Mouse (Mus musculus): ENCODE results near the gene 6430571L13Rik.
"Not testable (repeated sequence)": the region's sequence is repeated elsewhere in the genome, so short reads cannot be mapped to it uniquely, and the experiment has no call there.

6430571L13Rik gene

GRCm38 (mm10) chr9:107340267-107340859 is at the start of gene 6430571L13Rik:
Gene 6430571L13Rik, plus strand, starts transcription at chr9:107340602.
- DNase-seq: peak; percentile 95

- peak; percentile 87 for DNase-seq
Measured at GRCm38 (mm10) chr9:107290897-107291296, 49.5 kb upstream of the 6430571L13Rik start.

- peak; percentile 71 for DNase-seq
Measured at GRCm38 (mm10) chr9:107294249-107294648, 46.2 kb upstream of the 6430571L13Rik start.

- no peak for DNase-seq
Measured at GRCm38 (mm10) chr9:107295616-107296015, 44.8 kb upstream of the 6430571L13Rik start.

GRCm38 (mm10) chr9:107296016-107296040 is 44.6 kb upstream of the 6430571L13Rik start, which contains the start of gene Cish:
Gene Cish, plus strand, starts transcription at chr9:107296026.
- no peak for DNase-seq

- no peak for DNase-seq
Measured at GRCm38 (mm10) chr9:107296041-107296440, 44.4 kb upstream of the 6430571L13Rik start.

GRCm38 (mm10) chr9:107296501-107296965 is 43.9 kb upstream of the 6430571L13Rik start:
- DNase-seq: peak; percentile 91

DNA sequence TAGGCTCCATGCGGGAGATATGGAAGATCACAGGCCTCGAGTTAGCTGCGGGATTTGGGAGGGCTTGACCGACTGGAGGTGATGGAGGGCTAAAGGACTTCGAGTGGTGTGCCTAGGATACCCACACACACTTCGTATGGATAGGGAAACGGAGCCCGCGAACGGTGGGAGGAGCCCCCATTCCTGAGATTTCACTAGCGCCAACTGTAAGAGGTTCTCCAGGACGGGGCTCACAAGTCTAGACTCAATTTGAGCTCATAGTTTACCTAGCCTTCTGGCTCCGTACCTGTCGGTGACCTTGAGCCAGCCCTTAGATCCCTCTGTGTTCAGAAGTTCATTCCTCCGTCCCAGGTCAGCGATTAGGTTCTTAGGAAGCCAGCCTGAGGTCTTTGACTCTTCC is 43.3 kb upstream of the 6430571L13Rik start:
- DNase-seq: no peak

GRCm38 (mm10) chr9:107297658-107298057 is 42.7 kb upstream of the 6430571L13Rik start:
- DNase-seq: no peak

- DNase-seq: no peak
Measured at GRCm38 (mm10) chr9:107298059-107298780, 42.2 kb upstream of the 6430571L13Rik start.

GRCm38 (mm10) chr9:107298876-107299275 is 41.5 kb upstream of the 6430571L13Rik start:
- DNase-seq: no peak

- no peak for DNase-seq
Measured at GRCm38 (mm10) chr9:107299783-107300182, 40.6 kb upstream of the 6430571L13Rik start.

- DNase-seq: no peak
Measured at GRCm38 (mm10) chr9:107300224-107300973, 40.0 kb upstream of the 6430571L13Rik start.

DNA sequence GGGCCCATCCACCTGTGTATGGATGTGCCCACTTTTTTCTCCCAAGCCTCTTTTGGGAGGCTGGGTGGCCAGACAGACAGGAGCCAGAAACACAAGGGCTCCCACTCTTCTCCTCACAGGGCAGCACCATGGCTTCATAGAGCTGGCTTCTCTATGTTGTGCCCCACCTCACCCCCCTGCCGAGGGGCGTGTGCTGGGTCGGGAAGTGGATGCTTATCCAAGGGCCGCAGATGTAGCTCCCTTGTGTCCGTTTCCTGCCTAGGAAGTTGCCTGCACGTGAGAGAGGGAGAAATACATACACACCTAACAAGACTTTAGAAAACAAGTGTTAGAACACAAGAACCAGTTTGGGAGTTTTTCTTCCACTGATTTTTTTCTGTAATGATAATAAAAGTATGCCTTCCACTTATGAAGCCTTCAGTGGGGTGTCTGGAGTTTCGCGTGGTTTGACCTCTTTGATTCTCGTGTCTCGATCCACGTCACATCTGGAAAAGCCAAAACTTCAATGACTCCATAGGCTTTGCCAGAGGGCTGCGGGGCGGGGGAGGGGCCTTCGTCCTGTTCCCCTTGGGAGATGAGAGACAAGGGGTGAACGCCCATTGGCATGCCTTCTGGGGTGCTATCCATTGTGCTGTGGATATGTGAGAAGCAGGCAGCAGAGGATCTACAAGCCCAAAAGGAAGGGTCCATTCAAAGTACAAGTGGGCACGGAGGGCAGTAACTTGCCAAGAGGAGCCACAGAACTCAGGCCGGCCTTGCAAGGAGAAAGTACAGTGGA is 38.7 kb upstream of the 6430571L13Rik start:
- DNase-seq: no peak

- no peak for DNase-seq
Measured at GRCm38 (mm10) chr9:107302592-107302991, 37.8 kb upstream of the 6430571L13Rik start.

GRCm38 (mm10) chr9:107303121-107303820 is 37.1 kb upstream of the 6430571L13Rik start:
- no peak for DNase-seq

DNA sequence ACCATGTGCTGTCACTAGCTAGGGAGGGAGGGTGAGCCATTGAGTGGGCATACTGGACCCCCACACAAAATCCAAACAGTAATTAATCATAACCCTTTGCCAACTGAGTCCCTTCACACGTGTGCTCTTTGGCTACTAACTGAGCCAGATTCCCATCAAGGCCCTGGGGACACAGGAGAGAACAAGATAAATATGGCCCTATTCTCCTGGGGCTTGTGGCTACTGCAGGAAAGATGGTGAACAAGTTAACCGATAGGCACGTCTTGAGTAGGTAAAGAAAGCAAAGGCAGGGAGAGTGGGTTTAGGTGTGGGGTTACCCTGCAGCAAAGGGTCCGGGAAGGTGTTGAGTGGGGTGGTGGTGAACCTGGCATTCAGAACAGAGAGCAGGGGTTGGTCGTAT is 36.5 kb upstream of the 6430571L13Rik start:
- DNase-seq: no peak

- no peak for DNase-seq
Measured at GRCm38 (mm10) chr9:107304383-107304782, 36.0 kb upstream of the 6430571L13Rik start.

GRCm38 (mm10) chr9:107305012-107305411 is 35.4 kb upstream of the 6430571L13Rik start:
- no peak for DNase-seq

DNA sequence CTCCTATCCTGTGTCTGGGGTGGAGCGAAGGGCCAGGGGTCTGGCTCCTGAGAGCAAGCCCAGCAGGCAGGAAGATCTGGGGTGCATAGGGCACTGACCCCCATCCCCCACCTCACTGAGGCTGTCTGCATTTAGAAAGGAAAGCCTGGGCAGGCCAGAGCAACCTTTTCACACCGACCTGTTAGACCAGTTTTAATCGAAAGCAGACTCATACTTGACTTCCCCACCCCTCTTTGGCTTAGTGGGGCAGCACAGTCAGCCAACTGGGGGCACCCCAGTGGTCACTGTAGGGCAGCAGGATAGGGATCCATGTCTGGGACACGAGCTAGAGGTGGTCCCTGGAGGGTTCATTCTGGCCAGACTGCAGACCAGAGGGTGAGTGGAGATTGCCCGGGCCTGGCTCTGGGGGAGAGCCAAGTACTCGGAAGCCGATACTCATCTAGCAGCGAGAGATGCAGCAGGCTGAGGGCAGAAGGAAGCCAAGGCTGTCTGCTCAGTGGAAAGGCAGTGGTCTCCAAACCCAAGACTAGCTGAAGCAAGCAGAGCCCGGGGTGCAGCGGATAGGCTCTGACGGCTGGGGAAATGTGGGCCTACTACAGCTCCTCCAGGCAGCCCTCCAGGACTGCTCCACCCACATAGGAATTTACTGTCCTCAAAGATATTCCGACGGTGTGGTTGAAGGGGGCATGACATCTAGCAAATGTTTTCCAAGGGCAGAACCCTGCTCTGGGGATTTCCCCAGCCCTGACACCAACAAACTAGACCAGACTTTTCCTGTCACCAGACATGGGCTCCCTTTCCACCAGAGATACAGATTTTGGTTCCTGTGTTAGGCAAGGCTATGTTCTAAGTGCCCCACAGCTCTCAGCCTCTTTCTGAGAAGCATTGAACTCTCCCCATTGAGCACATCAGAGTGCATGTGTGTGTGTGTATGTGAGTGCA is 34.5 kb upstream of the 6430571L13Rik start:
- no peak for DNase-seq

GRCm38 (mm10) chr9:107306673-107307072 is 33.7 kb upstream of the 6430571L13Rik start:
- DNase-seq: not testable (repeated sequence)

Measured in cerebellum, adult 8-10 months (tissue).